Mouse (Mus musculus) stomach, embryonic 14.5 days (tissue): ENCODE results near the gene Plscr3. TPM values are rescaled to one million over a fixed set of nuclear protein-coding genes. Genes with fewer than 3 reads are reported as not detected.
A peak's percentile ranks its signal among the peaks of the same experiment; 100 is the strongest.

Experiments
- ATAC-seq: fragments of 200-750 bp; cut with Nextera tagmentation; 2 replicates; pipeline ENCODE4 v1.8.0; 2017; ENCODE audit warnings: low read depth, moderate TSS enrichment; ENCODE audit not compliant: insufficient number of reproducible peaks, insufficient read depth, low FRiP score
- H3K27ac ChIP-seq: fragments of 300-500 bp; sonication (generic); 2 replicates; pipeline ENCODE4 v1.5.1; 2014; ENCODE audit warnings: mild to moderate bottlenecking, low read length, moderate library complexity, mixed read lengths
- H3K27me3 ChIP-seq: fragments of 300-500 bp; sonication (generic); 2 replicates; pipeline ENCODE4 v1.6.1; 2014; ENCODE audit warnings: low read length, control low read depth, mixed read lengths; ENCODE audit not compliant: control insufficient read depth, insufficient read depth
- H3K36me3 ChIP-seq: fragments of 300-500 bp; sonication (generic); 2 replicates; pipeline ENCODE4 v1.6.1; 2014; ENCODE audit warnings: mild to moderate bottlenecking, control low read depth, low read length, moderate library complexity, mixed read lengths; ENCODE audit not compliant: control insufficient read depth, insufficient read depth
- H3K4me1 ChIP-seq: fragments of 300-500 bp; sonication (generic); 2 replicates; pipeline ENCODE4 v1.6.1; 2014; ENCODE audit warnings: low read length, control low read depth, mixed read lengths; ENCODE audit not compliant: control insufficient read depth, insufficient read depth
- H3K4me2 ChIP-seq: fragments of 300-500 bp; sonication (generic); replicated peaks from 2 replicates; pipeline ENCODE4 v1.6.1; 2014; ENCODE audit warnings: low read depth, low read length, control low read depth
- H3K4me3 ChIP-seq: fragments of 300-500 bp; sonication (generic); 2 replicates; pipeline ENCODE4 v1.5.1; 2014; ENCODE audit warnings: low read depth, low read length, control low read depth
- H3K9ac ChIP-seq: fragments of 300-500 bp; sonication (generic); replicated peaks from 2 replicates; pipeline ENCODE4 v1.6.1; 2014; ENCODE audit warnings: low read depth, mild to moderate bottlenecking, control low read depth, low read length, moderate library complexity, mixed read lengths
- H3K9me3 ChIP-seq: fragments of 300-500 bp; sonication (generic); 2 replicates; pipeline ENCODE4 v1.6.1; 2016; ENCODE audit warnings: low read depth, low read length, control low read depth; ENCODE audit not compliant: control insufficient read depth
- WGBS: fragments of 180-500 bp; shearing (Covaris S2); extraction: QIAGEN DNeasy Blood & Tissue Kit; methylation state at CpG from one replicate; pipeline ENCODE4 v1.1.7; 2014; 5-methylcytosine and 5-hydroxymethylcytosine counted together
- polyA plus RNA-seq: library from polyadenylated mRNA; unstranded; fragments of >200 nt; fragmentation: Nextera tagmentation; extraction: Ambion mirVana; gene quantifications from 2 replicates; pipeline ENCODE4 v1.2.1, GENCODE M21; 2014

The Plscr3 gene
- polyA plus RNA-seq, 1 experiment from 2014 or later = 102 TPM

DNA sequence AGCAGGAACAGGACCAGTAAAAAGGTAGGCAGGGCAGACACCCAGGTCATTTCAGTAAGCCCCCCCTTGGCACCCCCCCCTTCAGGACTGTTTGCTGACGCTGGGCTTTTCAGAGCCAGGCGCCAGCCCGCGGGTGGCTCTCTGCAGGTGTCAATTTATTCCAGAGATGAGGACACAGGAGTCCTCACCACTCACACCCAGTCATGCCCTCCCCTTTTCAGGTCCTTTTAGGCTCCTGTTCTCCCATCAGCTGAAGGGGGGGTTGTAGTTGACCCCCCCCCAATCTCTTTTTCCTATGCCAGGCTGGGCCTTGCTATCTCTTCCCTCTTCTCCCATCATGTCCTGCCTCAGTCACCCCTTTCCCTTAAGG, 10.2 kb upstream of the Plscr3 start:
- Histone ChIP-seq H3K9me3 (no peaks in the 10 kb centered on the region), H3K4me2 (peak overlapping the region; percentile 63), H3K27me3 (no peaks in the 10 kb centered on the region), H3K4me3 (peak overlapping the region; percentile 74), H3K9ac (no peak overlapping the region), H3K27ac (no peak overlapping the region), H3K36me3 (peaks cover 17% of the 10 kb centered on the region; the same call in 1 of the 2 replicates), H3K4me1 (peaks cover 28% of the 10 kb centered on the region)
- no peak for ATAC-seq
- 15% methylated on average over 4 of the region's 4 CpGs for WGBS

DNA sequence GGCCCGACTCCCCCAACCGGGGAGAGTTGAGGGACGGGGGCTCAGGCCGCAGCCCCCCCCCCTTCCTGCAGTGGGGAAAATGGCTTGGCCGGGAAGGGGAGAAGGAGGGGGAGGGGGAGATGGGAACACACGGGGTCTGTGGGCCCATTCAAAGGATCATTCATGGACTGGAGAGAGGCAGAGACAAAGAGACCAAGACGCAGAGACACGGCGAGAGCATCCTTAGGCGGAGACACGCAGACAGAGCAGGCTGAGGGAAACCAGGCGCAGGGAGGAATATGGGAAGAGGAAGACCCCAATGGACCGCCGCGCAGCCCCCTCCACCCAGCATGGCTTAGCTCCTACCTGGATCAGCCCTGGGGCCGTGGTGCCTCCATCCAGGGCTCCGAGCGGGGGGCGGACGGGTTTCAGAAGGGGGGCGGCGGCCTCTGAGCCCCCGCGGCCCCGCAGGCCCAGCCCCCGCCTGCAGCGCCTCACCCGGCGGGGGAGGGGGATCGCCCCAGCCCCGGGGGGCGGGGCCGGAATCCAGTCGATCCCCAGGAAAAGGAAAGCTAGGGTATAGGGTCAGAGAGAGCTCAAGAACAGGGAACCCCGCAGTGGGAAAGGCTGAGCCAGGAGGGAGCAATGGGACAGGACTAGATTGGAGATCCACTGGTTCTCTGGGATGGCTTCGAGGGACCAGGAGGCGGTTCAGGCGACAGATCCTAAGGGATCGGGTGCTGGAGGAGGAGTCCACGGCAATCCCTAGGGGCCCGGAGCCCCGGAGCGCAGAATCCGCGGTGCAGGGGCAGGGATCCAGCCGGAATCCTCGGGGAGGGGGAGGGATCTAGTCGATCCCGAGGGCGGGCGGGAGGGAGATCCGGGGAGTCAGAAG, 9.2 kb upstream of the Plscr3 start:
- Histone ChIP-seq H3K4me2 (peak overlapping the region; percentile 63), H3K27me3 (no peaks in the 10 kb centered on the region), H3K4me3 (peak overlapping the region; percentile 74), H3K27ac (peak overlapping the region; percentile 89), H3K4me1 (peaks cover 28% of the 10 kb centered on the region), H3K9ac (peak overlapping the region; percentile 69), H3K9me3 (no peaks in the 10 kb centered on the region), H3K36me3 (peaks cover 17% of the 10 kb centered on the region; the same call in 1 of the 2 replicates)
- 0 out of 2 replicates have a peak, but pooled peaks have one; percentile 1 for ATAC-seq
- 1% methylated on average over 45 of the region's 52 CpGs for WGBS

DNA sequence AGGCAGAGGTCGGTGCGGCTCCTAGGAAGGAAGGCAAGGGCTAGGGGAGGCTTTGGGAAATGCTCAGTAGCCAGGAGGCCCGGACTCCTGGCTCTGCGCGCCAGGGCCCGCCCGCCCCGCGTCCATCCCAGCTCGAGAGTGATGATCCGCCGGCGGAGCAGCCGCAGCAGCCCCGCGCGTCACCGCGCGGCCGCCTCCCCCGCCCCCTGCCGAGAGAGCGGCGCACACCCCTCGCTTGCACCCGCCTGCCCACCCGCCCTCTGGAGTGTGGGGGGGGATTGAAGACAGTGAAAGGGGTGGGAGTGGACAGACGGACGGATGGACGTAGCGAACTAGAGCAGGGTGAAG, 8.6 kb upstream of the Plscr3 start, which contains the start of gene Nlgn2:
Gene Nlgn2 (minus strand): TSS at position 181 of the 348 bp plus-strand sequence.
- ATAC-seq = peak; percentile 56; the same call in 1 of the 2 replicates
- peaks cover 28% of the 10 kb centered on the region for H3K4me1 ChIP-seq
- 0% methylated on average over 11 of the region's 32 CpGs for WGBS
- peak within 1 kb of the TSS; percentile 64 for H3K4me2 ChIP-seq
- peak within 1 kb of the TSS; percentile 89 for H3K27ac ChIP-seq
- H3K27me3 ChIP-seq = no peaks in the 10 kb centered on the region
- H3K4me3 ChIP-seq = peak within 1 kb of the TSS; percentile 74
- H3K36me3 ChIP-seq = peaks cover 12% of the 10 kb centered on the region; the same call in 1 of the 2 replicates
- H3K9ac ChIP-seq = peak within 1 kb of the TSS; percentile 69
- no peaks in the 10 kb centered on the region for H3K9me3 ChIP-seq

DNA sequence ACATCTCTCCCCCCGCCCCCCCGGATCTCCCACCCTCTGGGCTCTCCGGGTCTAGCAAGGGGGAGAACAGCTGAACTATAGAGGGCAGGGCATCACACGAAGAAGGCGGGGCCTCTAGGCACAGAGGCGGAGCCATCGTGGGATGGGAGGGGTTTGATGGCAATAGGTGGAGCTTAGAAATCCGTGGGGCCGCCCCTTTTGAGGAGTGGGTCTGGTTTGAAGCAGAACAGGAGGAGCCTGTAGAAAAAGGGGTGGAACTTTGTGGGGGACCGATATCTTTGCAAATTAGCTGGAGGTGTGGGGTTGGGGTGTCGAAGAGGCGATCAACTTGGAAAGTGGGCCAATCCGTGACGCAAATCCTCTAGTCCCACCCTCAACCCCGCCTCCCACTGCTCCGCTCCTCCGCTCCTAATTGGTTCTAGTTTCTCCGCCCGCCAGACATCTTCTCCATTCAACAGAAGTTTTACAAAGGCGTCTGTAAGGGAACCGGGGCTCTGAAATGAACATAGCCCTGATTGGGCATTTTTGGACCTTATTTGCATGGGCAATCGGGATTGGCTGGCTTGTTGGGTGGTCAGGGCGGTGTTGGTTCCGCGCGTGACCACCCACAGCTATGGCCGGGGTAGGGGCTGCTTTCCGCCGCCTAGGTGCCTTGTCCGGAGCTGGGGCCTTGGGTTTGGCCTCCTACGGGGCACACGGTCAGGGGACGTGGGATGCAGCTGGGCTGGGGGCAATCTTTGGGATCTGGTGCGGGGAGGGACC, 8.0 kb upstream of the Plscr3 start, which contains the start of gene Tmem256:
Gene Tmem256 (plus strand): TSS at position 563 of the 762 bp plus-strand sequence.
- peak within 1 kb of the TSS; percentile 74 for H3K4me3 ChIP-seq
- no peaks in the 10 kb centered on the region for H3K9me3 ChIP-seq
- no peaks in the 10 kb centered on the region for H3K27me3 ChIP-seq
- H3K4me1 ChIP-seq = peaks cover 28% of the 10 kb centered on the region
- peak; percentile 90 for ATAC-seq
- peak within 1 kb of the TSS; percentile 89 for H3K27ac ChIP-seq
- peaks cover 6% of the 10 kb centered on the region; the same call in 1 of the 2 replicates for H3K36me3 ChIP-seq
- peak within 1 kb of the TSS; percentile 69 for H3K9ac ChIP-seq
- WGBS = 0% methylated on average over 34 of the region's 34 CpGs
- H3K4me2 ChIP-seq = peak within 1 kb of the TSS; percentile 64

DNA sequence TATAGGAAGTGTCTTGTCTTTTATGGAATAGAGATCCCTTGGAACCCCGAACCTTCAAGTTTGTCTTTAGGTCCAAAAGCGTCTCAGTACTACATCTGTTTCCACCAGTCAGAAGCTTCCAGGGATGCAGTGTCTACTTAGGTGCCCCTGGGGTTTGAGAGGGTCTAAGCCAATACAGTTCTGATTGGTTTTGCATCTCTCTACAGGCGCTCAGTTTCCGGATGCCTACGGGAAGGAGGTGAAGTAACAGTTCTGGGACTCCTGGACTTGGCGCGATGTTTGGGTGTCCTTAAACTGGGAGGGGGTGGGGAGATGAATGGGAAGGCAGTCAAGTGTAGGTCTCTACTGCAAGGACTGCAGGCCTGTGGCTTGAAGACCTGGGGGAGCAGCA, 7.5 kb upstream of the Plscr3 start:
- no peak for ATAC-seq
- H3K4me2 ChIP-seq = peak overlapping the region; percentile 64
- H3K9me3 ChIP-seq = no peaks in the 10 kb centered on the region
- H3K27ac ChIP-seq = peak overlapping the region; percentile 62
- H3K4me1 ChIP-seq = peaks cover 27% of the 10 kb centered on the region
- peak overlapping the region; percentile 22; the same call in 1 of the 2 replicates for H3K9ac ChIP-seq
- H3K36me3 ChIP-seq = 0 out of 2 replicates have a peak, but pooled peaks cover 2% of the 10 kb centered on the region
- H3K27me3 ChIP-seq = no peaks in the 10 kb centered on the region
- WGBS = 2% methylated on average over 7 of the region's 7 CpGs
- peak overlapping the region; percentile 74 for H3K4me3 ChIP-seq

DNA sequence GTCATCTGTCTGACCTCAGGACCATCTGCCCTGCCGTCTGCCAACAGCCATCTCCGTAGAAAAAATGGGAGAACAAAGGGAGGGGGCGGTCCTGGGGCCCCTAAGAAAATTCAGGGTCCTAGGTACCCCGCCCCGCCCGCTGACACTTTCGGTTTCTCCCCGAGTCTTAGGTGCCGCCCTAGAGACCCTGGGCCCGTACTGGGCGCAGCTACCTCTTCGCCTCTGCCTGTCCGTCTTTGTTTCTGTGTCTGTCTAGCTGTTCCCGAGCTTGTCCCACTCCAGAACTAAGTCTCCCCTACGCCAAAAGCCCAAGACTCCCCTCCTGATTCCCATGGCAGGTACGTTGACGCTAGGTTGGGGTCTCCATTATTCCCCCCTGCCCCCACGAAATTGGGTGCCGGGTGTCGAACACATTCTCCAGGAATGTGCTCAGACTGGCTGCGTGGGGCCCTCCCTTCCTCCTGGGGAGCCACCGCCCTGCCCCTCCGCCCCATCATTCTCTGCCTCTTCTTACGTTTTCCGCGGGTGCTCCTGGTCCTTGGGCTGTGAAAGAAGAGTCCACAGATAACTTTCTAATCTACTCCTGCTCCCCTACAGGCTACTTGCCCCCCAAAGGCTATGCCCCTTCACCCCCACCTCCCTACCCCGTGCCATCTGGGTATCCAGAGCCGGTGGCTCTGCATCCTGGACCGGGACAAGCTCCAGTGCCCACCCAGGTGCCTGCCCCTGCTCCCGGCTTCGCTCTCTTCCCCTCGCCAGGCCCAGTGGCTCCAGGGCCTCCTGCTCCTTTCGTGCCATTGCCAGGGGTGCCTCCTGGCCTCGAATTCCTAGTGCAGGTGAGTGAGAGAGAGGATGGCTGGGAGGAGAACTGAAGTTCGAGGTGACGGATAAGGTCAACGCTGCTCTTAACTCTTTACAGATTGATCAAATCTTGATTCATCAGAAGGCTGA, 837 bp downstream of the Plscr3 start:
- Histone ChIP-seq H3K9me3 (no peaks in the 10 kb centered on the region), H3K27me3 (no peaks in the 10 kb centered on the region), H3K36me3 (peaks cover 28% of the 10 kb centered on the region; the same call in 1 of the 2 replicates), H3K9ac (peak overlapping the region; percentile 82), H3K27ac (peak overlapping the region; percentile 96), H3K4me2 (peak overlapping the region; percentile 89), H3K4me1 (peaks cover 18% of the 10 kb centered on the region), H3K4me3 (peak overlapping the region; percentile 82)
- WGBS = 10% methylated on average over 37 of the region's 37 CpGs
- peak; percentile 38 for ATAC-seq

DNA sequence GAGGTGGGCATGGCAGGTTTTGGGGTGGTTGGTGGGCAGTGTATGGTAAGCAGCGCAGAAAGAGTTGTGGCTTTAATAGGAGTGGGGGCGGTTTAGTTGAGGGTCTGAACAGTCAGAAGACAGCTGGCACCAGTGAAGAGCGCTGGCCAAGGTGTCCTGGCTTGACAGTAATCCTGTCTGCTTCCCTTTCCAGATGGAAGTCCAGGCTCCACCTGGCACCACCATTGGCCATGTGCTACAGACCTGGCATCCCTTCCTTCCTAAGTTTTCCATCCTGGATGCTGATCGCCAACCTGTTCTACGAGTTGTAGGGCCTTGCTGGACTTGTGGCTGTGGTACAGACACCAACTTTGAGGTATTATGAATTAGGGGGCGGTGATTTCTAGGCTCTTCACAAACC, 1.8 kb downstream of the Plscr3 start:
- ATAC-seq = no peak
- H3K27ac ChIP-seq = no peak overlapping the region
- H3K4me3 ChIP-seq = no peak overlapping the region
- peaks cover 18% of the 10 kb centered on the region for H3K4me1 ChIP-seq
- no peaks in the 10 kb centered on the region for H3K27me3 ChIP-seq
- peak overlapping the region; percentile 89 for H3K4me2 ChIP-seq
- H3K9ac ChIP-seq = no peak overlapping the region
- no peaks in the 10 kb centered on the region for H3K9me3 ChIP-seq
- peaks cover 28% of the 10 kb centered on the region; the same call in 1 of the 2 replicates for H3K36me3 ChIP-seq
- 92% methylated on average over 6 of the region's 6 CpGs for WGBS
